Mouse (Mus musculus) NIH3T3 (cell line): ENCODE results near the gene Fam219a.

Experiments
- DNase-seq: peaks from one replicate; pipeline ENCODE4 v3.0.0-alpha.2; 2012; ENCODE audit warnings: low read depth

The Fam219a gene

DNA sequence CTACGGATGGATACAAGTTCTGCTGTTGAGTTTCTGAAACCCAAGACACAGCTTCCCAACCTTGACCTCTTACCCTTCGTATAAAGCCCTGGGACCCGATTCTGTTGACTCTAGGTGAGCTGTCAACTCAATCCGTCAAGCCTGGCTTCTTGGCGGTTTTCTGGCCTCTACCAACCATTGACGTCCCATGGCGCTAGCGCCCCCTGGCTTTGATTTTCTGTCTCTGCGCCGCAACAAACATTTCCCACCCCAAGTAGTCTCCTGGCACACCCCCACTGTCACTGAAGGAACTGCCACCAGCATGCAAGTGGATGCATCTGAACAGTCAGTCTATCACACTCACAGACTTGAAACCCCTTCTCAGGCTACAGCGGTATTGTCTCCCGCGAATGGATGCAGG lies 63.2 kb downstream of the Fam219a start:
- peak; percentile 33 for DNase-seq

DNA sequence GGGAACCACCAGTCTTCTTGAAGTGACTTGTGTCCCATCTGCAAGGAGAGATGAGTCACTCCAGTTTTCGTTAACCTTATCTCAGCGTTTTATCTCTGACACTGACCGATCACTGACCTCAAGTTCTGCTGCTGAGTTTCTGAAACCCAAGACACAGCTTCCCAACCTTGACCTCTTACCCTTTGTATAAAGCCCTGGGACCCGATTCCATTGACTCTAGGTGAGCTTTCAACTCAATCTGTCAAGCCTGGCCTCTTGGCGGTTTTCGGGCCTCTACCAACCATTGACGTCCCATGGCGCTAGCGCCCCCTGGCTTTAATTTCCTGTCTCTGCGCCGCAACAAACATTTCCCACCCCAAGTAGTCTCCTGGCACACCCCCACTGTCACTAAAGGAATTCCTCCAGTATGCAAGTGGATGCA lies 64.2 kb downstream of the Fam219a start:
- DNase-seq = no peak

DNA sequence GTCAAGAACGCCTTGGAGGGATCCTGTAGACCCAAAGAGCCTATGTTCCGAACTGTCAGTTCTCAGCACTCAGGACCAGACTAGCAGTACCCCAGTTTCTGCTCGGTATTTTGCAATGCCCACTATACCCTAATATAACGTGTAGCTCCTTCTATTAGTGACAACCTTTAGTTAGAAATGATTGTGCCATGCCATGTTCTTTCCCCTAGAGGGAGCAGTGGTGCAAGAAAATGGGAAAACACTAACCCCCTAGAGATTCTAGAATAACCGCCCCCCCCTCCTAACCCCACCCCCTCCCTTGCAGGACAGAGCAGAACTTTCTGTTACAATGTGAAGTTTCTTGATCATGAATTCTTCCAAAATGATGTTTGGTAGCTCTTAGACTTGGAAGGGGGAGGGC lies 65.0 kb downstream of the Fam219a start:
- DNase-seq = peak; percentile 28

DNA sequence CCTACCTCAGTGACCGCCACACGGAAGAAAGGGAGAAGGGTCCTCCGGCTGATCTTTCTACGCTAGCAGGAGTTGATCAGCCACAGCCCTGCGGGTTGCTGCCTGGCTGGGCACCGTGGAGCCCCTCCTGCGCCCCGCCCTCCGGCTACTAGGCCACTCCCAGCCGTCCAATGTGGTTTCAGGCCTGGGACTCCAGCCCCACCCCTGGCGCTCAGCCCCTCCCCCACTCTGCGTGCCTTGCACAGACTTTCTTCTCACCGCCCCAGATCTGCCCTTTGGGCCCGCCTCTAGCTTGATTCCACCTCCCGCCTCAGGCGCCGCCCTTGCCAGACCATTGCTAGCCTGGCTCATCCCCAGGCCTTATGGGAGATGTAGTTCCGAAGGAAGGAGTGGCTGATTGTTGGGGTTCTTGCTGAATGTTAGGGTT lies 66.3 kb downstream of the Fam219a start, which contains the start of gene AI464131:
TSS of gene AI464131 (minus strand) at position 91 of the 427 bp plus-strand sequence.
- DNase-seq = peak; percentile 98

DNA sequence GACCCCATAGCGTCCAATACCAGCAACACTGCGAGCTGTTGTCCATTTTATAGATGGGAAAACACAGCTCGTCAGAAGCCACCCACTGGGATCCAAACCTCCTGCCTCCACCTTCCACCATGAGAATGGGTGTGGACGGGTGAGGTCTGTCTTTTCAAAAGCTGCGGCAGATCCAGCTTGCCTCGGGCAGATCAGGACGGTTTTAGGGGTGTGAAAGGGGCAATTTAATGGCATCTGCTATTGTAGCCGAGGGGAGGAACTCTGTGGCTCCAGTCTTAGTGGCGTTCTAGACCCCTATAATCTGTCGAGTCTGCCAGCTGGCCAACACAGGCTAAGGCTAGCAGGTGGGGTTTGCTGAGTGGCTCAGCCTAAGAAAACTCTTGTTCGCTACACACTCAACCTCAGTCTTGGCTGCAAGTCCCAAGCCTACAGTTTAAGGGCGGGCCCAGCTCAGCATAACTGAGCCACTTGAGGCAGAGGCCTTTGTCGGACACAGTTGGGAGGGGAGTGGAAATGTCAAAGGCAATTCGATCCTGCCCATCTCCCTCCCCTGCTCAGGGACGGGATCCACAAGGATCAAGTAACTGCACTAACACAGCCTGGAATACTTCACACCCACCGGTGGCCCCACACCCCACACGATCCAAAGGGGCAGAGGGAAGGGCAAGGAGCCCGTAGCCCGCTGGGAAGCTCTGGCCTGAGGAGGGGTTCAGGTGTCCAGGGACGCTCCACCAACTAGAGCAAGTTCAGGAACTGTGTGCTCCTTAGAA lies 67.0 kb downstream of the Fam219a start:
- DNase-seq = peak; percentile 75

DNA sequence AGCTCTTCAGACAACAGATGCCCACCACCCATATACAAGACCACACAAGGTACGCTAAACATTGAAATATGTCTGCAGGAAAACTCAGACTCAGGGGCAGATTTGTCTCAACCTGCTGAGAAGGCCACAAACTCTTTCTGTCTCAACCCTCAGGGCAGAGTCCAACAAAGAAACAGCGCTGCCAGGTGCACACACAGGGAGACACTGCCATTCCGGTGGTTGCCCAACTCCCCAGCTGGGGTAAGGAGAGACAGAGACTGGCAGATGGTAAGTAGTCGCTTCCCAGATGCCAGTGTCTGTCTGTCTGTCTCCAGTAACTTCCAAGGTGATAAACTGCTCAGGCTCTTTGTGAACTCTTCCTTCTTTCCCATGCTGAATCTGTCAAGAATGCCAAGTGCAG lies 68.6 kb downstream of the Fam219a start:
- DNase-seq = no peak

DNA sequence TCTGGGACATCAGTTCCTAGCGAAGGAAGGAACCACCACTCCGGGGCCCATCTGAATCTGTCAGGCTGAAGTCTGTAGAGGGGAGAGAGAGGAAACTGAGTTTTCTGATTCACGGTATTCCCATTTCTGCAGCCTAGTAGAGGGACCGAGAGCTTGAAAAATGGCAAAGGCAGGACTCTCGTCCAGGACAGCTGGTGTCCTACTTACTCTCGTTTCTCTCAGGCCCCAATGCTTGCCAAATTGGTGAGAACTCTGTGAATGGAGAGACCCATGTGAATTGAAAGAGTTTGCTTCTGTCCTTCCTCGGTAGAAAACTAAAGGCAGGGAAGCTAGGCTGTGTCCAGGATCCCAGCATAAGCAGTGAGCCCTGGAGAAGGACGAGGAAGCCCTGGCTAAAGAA lies 69.7 kb downstream of the Fam219a start:
- DNase-seq = no peak

- DNase-seq = no peak
Measured at GRCm38 (mm10) chr4:41498921-41499391, 70.4 kb downstream of the Fam219a start.

DNA sequence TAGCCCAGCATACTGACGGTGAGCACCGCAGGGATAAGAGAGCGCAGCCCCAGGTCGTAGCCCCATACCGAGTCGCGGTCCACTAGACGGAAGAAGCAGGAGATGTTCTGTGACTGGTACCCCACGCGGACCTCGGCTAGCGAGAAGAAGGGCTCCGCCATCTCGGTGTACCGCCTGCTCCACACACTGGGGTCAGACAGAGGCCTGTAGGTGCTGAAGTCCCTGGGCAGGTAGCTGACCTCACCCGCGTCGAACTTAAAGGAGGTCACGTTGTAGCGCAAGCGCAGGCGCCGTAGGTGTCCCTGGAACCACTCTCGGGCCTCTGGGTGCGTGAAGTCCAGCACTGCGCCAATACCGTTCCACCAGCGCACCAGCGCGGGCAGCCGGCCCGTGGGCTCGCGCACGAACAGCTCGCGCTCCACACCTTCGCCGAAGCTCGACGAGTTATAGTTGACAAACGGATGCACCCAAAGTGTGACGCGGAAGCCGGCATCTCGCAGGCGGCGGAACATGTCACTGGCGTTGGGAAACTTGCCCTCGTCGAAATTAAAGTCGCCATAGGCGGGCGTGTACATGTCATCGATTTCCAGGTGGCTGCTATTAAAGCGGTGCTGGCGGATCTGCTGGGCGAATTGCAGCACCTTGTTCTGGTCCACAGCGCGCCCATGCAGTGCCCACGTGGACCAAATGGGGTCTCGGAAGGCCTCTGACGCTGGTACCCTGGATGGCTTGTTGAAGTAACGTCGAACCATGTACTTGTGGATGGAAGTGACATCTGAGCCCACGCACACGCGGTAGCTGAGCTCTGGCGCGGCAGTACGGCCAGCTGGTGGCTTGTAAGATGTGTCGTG lies 71.1 kb downstream of the Fam219a start:
- no peak for DNase-seq

- no peak for DNase-seq
Measured at GRCm38 (mm10) chr4:41497579-41497978, 71.8 kb downstream of the Fam219a start.

- DNase-seq = no peak
Measured at GRCm38 (mm10) chr4:41497046-41497445, 72.3 kb downstream of the Fam219a start.

DNA sequence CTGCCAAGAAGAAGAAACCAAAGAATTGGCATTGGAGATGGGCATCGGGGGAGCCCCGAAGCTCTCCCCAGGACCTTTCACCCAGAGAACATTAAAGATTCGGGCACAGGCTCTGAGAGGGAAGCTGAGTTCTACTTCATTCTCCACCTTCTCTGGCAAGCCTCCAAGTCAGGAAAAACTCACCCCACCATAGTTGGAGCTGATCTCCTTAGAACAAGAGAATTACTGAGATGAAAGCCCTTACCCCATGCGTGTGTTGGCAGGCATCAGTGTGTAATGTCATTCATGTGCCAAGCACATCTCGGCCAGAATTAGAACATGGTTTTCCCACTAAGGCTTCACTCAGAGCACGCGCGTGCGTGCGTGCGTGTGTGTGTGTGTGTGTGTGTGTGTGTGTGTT lies 73.5 kb downstream of the Fam219a start:
- no peak for DNase-seq

DNA sequence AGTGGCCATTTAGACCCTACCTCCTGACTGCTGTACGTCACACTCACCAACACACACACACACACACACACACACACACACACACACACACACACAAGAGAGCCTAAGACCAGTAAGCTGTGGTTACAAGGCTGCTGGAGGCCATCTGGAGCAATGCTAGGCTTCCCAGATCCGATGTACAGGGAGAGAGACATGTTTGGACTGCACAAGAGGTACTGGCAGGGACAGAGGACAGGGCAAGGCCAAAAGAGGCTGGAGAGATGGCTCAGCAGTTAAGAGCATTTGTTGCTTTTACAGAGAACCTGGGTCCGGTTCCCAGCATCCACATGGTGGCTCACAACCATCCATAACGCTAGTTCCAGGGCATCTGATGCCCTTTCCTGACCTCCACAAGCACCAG lies 74.3 kb downstream of the Fam219a start:
- DNase-seq = no peak

GRCm38 (mm10) chr4:41494378-41494777 lies 75.0 kb downstream of the Fam219a start:
- DNase-seq = no peak

- no peak for DNase-seq
Measured at GRCm38 (mm10) chr4:41493464-41494116, 75.7 kb downstream of the Fam219a start.

GRCm38 (mm10) chr4:41492951-41493350 lies 76.4 kb downstream of the Fam219a start:
- no peak for DNase-seq

DNA sequence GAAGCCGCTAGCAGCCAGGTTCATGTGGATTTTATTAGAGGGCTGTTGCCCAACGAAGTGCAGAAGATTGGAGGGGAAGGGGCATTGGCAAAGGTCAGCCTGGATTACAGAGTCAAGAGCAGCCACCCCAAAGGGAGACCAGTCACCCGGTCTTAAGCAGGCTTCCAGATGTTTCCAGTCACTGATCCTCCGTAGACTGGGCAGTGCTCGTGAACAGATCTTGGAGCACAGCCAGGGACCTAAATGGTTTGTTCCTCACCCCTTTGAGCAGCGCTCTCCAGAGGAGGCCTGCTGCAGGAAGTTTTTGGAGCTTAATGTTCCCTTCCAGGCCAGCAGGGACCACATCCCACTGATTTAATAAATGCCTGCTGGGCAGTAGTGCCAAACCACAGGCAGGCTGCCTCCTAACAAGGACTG lies 87.7 kb downstream of the Fam219a start:
- peak; percentile 84 for DNase-seq

DNA sequence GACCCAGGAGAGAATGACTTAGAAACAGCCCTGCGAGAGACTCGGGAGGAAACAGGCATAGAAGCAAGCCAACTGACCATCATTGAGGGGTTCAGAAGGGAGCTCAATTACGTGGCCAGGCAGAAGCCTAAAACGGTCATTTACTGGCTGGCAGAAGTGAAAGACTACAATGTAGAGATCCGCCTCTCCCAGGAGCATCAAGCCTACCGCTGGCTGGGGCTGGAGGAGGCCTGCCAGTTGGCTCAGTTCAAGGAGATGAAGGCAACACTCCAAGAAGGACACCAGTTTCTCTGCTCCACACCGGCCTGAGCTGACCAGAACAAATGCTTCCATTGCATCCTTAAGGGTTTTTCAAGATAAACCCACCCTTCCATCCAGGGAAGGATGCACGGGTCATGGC lies 89.1 kb downstream of the Fam219a start:
- DNase-seq = peak; percentile 11

DNA sequence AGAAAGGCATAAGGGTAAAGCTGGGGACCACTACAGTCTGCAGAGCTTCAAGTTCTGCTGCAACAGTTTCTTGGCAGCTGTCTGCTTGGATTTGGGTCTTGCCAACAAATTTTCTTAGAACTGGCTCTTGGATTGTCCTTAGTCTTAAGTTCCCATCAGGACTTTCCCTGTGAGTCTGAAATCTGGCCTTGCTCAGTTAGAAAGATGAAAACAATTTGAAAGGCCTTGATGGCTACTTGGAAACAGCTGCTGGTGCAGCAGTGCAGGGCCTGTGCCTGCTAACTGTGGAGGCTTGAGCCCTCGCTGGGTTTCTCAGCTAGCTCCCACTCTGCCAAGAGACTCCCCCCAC lies 89.9 kb downstream of the Fam219a start:
- DNase-seq = no peak

DNA sequence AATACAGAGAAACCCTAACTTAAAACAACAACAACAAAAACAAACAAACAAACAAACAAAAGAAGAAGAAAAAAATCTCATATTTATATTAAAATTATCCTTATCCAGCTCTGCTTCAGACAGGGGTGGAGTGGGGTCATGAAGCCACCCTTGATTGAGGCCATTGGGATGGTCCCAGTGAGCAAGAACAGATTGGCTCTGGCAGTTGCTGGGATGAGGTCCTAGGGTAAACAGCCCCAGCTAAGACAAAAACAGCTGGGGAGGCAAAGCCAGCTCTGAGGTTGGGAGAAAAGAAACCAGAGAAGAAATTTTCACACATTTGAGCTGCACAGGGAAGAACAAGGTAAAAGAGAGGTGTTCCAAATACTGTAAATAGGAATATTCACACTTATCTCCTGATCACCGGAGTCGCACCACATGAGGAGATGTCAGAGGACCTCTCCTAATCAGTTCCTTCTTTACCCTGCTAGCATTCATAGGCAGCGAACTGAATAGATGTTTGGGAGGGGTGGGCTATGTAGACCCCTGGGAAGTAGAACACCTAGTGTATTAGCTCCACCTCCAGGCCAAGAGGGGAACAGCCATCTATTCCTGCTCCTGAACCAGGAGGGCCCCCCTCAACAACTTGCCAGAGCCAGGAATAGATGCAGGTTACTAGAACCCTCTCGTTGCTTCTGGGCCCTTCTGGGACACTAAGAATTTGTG lies 90.4 kb downstream of the Fam219a start:
- DNase-seq = no peak

- DNase-seq = no peak
Measured at GRCm38 (mm10) chr4:41477648-41478160, 91.6 kb downstream of the Fam219a start.

GRCm38 (mm10) chr4:41471384-41471689 lies 98.0 kb downstream of the Fam219a start:
- no peak for DNase-seq
